Mouse (Mus musculus): ENCODE data around the gene Pbld1. TPM values are rescaled to one million over a fixed set of nuclear protein-coding genes. Genes with fewer than 3 reads are reported as not detected.

The Pbld1 gene
- polyA plus RNA-seq, 1 experiment, result not detected

DNA sequence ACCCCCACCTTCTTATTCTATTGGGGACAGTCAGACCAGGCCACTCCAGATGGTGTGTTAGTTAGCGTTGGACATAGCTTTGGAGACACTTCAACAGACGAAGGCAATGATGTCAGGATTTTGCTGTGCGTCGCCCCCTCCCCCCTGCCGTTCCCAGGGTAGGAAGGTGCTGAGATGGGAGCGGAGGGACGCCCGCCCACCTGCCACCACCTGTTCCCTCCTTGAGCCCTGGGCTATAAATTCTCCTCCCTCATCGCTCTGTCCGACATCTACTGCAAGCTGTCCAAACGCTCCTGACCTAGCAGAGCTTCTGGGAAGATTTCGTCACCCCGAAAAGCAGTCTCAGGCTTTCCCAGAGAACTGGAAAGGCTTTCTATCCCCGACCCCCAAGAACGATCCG is 39.6 kb downstream of the Pbld1 start, which contains the start of gene Atoh7:
Gene Atoh7 (plus strand): TSS at position 131 of the 400 bp plus-strand sequence.
- H3K27me3 ChIP-seq (ENCODE audit: control insufficient read depth), result peaks cover 45% of the 10 kb centered on the region
- TF ChIP-seq GATA1 (IDR thresholded peaks at IDR 0.05; ENCODE audit: low read length) (no peak), TAL1 (IDR thresholded peaks at IDR 0.05; ENCODE audit: low read length) (no peak)
- H3K36me3 ChIP-seq (ENCODE audit: control insufficient read depth), result no peaks in the 10 kb centered on the region
- H3K9me3 ChIP-seq (ENCODE audit: control insufficient read depth, low read length), result no peaks in the 10 kb centered on the region; the same call in 1 of the 2 replicates
- H3K4me3 ChIP-seq (replicated peaks), result peak within 1 kb of the TSS; percentile 13
- H3K4me1 ChIP-seq (ENCODE audit: control insufficient read depth), result no peaks in the 10 kb centered on the region

DNA sequence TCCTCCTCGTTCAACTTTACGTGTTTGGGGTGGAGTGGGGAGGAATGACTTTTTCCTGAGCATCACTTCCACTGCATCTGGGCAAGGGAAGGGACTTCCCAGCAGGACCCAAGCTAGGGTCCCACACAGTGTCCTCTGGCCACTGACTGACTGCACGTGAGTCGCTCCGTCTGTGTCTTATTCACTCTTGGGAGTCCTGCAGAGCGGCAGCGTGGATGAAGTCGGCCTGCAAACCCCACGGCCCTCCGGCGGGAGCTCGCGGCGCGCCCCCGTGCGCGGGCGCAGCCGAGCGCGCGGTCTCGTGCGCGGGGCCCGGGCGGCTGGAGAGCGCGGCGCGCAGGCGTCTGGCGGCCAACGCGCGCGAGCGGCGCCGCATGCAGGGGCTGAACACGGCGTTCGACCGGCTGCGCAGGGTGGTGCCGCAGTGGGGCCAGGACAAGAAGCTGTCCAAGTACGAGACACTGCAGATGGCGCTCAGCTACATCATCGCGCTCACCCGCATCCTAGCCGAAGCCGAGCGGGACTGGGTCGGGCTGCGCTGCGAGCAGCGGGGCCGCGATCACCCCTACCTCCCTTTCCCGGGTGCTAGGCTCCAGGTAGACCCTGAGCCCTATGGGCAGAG is 40.1 kb downstream of the Pbld1 start:
- Histone ChIP-seq H3K9me3 (ENCODE audit: control insufficient read depth, low read length) (no peaks in the 10 kb centered on the region; the same call in 1 of the 2 replicates), H3K36me3 (ENCODE audit: control insufficient read depth) (no peaks in the 10 kb centered on the region), H3K4me1 (ENCODE audit: control insufficient read depth) (no peaks in the 10 kb centered on the region), H3K4me3 (replicated peaks) (peak overlapping the region; percentile 13), H3K27me3 (ENCODE audit: control insufficient read depth) (peaks cover 45% of the 10 kb centered on the region)
- TF ChIP-seq TAL1 (IDR thresholded peaks at IDR 0.05; ENCODE audit: low read length) (no peak), GATA1 (IDR thresholded peaks at IDR 0.05; ENCODE audit: low read length) (no peak)

DNA sequence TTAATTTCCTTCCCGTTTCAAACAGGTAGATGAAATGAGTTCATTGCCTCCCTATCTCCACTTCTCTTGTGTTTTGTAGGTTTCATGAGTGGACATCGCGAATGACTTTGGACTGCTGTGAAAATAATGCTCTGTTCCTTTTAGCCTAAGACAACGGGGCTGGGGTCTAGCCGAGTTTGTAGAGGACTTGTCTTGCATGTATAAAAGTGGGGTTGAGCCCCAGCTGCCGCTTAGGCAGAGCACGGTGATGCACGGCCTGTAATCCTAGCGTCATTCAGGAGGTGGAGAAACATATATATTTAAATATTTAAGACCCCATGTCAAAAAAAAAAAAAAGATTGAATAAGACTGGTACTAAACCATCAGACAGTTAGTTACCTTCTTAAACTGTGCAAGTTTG is 40.7 kb downstream of the Pbld1 start:
- Histone ChIP-seq H3K36me3 (ENCODE audit: control insufficient read depth) (no peaks in the 10 kb centered on the region), H3K4me3 (replicated peaks) (no peak overlapping the region)
- no peak for TF ChIP-seq TAL1 (IDR thresholded peaks at IDR 0.05; ENCODE audit: low read length)
- TF ChIP-seq GATA1 (IDR thresholded peaks at IDR 0.05; ENCODE audit: low read length), result no peak

DNA sequence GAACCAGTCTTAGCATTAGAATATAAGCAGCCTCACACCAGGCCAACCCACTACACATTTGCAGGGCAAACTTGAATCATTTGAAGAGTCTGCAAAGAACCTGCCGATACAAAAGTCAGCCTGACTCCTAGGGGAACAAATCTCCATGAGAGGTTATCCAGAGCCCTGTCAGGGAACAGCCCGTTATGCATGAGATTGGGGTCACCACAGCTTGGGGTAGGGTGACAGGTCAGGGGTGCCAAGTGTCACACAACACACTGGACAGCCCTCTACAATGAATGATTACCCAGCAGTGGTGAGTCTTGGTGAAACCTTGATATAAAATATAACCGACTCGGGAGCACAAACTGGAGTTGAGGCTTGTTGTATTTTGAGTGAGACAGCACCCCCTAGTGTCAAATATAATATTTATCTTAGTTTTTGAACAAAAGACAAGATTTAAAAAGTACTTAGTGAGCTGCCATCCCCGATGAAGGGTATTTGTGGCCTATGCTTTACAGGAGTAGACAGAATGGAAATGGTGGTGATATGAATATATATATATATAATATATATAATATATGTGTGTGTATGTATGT is 53.2 kb downstream of the Pbld1 start:
- Histone ChIP-seq H3K9me3 (ENCODE audit: control insufficient read depth, low read length) (peaks cover 2% of the 10 kb centered on the region; the same call in 1 of the 2 replicates), H3K4me3 (replicated peaks) (no peak overlapping the region), H3K4me1 (ENCODE audit: control insufficient read depth) (no peaks in the 10 kb centered on the region), H3K27me3 (ENCODE audit: control insufficient read depth) (no peaks in the 10 kb centered on the region), H3K36me3 (ENCODE audit: control insufficient read depth) (no peaks in the 10 kb centered on the region)
- no peak for TF ChIP-seq TAL1 (IDR thresholded peaks at IDR 0.05; ENCODE audit: low read length)
- no peak for TF ChIP-seq GATA1 (IDR thresholded peaks at IDR 0.05; ENCODE audit: low read length)

More for the DNA sequence above, 40.7 kb downstream of the Pbld1 start:
- Histone ChIP-seq H3K9me3 (ENCODE audit: control insufficient read depth, low read length) (no peaks in the 10 kb centered on the region; the same call in 1 of the 2 replicates), H3K4me1 (ENCODE audit: control insufficient read depth) (no peaks in the 10 kb centered on the region), H3K27me3 (ENCODE audit: control insufficient read depth) (peaks cover 45% of the 10 kb centered on the region)

DNA sequence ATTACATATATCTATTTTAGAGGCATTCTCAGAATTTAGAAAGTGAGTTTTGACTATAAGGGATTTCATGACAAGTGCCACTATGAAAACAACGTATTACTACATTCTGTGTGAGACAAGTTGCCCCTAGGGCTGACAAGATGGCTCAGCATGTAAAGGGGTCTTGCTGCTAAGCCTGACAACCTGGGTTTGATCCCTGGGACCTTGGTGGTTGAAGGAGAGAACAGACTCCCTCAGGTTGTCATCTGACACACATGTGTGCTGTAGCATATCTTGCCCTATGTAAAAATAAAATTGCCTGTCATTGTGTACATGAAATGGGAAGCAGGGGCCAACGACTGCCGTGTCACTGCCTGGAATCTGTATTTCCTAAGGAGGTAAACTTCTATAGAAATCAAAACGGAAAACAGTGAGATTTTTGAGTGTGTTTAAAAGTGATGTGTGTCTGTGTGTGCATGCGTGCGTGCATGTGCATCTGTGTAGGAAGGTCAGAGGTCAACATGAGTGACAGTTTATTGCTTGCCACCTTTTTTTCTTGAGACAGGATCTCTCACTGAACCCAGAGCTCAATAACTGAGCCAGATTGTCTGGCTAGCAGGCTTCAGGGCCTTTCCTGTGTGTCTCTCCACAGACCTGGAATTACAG is 53.9 kb downstream of the Pbld1 start:
- Histone ChIP-seq H3K4me3 (replicated peaks) (no peak overlapping the region), H3K27me3 (ENCODE audit: control insufficient read depth) (no peaks in the 10 kb centered on the region), H3K4me1 (ENCODE audit: control insufficient read depth) (no peaks in the 10 kb centered on the region), H3K9me3 (ENCODE audit: control insufficient read depth, low read length) (peaks cover 2% of the 10 kb centered on the region; the same call in 1 of the 2 replicates), H3K36me3 (ENCODE audit: control insufficient read depth) (no peaks in the 10 kb centered on the region)
- no peak for TF ChIP-seq GATA1 (IDR thresholded peaks at IDR 0.05; ENCODE audit: low read length)
- TF ChIP-seq TAL1 (IDR thresholded peaks at IDR 0.05; ENCODE audit: low read length), result no peak

DNA sequence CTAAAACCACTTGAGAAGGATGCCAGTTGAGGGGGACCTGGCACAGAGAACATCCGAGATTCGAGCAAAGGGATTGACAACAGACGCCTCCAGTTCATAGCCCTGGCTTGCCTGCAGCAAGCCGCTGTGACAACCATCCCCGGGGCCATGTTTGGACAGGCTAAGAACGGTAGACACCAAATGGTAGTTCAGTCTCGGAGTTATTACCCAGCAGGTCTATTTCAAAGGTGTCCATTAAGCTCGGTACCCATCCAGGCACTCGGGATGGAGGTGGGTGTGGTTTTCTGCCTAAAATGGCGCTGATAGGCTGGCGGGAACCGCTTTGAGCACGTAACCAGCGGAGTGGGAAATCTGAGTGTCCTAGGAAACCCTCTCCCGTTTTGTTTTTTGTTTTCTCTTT is 55.9 kb downstream of the Pbld1 start:
- Histone ChIP-seq H3K36me3 (ENCODE audit: control insufficient read depth) (no peaks in the 10 kb centered on the region), H3K4me3 (replicated peaks) (no peak overlapping the region), H3K9me3 (ENCODE audit: control insufficient read depth, low read length) (peaks cover 2% of the 10 kb centered on the region; the same call in 1 of the 2 replicates), H3K4me1 (ENCODE audit: control insufficient read depth) (no peaks in the 10 kb centered on the region; the same call in 1 of the 2 replicates), H3K27me3 (ENCODE audit: control insufficient read depth) (no peaks in the 10 kb centered on the region)
- TF ChIP-seq GATA1 (IDR thresholded peaks at IDR 0.05; ENCODE audit: low read length), result no peak
- TF ChIP-seq TAL1 (IDR thresholded peaks at IDR 0.05; ENCODE audit: low read length), result no peak

DNA sequence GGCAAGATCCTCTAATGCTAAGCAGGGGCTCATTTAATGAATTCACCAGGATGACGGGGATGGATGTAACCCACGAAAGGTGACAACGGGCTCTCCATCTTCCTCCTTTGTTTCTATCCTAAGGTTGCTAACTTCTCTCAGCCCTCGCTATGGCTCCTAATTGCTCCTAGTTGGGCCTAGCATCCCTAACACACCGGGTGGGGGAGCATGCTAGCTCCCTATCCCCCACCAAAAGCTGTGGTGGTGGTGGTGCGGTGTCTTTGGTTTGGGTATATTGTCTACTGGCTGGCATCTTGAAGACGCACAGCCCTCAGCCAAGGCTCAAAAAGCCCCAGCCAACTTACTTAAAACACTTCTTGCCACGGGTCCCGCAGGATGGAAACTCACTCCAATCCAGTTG is 56.4 kb downstream of the Pbld1 start:
- no peak overlapping the region for H3K4me3 ChIP-seq (replicated peaks)
- TF ChIP-seq GATA1 (IDR thresholded peaks at IDR 0.05; ENCODE audit: low read length), result no peak
- TF ChIP-seq TAL1 (IDR thresholded peaks at IDR 0.05; ENCODE audit: low read length), result no peak
- H3K27me3 ChIP-seq (ENCODE audit: control insufficient read depth), result no peaks in the 10 kb centered on the region
- no peaks in the 10 kb centered on the region for H3K9me3 ChIP-seq (ENCODE audit: control insufficient read depth, low read length)
- no peaks in the 10 kb centered on the region for H3K36me3 ChIP-seq (ENCODE audit: control insufficient read depth)
- no peaks in the 10 kb centered on the region; the same call in 1 of the 2 replicates for H3K4me1 ChIP-seq (ENCODE audit: control insufficient read depth)

DNA sequence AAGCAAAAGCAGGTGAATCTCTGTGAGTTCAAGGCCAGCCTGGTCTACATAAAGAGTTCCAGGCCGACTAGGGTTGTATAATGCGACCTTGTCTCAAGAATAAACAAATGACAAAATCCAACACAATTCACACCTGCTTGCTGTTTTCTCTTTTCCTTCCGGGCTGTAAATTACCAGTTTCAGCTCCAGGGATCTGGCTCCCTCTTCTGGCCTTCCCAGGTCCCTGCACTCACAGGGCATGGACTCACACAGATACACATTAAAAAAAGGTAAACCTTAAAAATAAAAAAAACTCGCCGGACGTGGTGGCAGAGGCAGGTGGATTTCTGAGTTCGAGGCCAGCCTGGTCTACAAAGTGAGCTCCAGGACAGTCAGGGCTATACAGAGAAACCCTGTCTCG is 57.6 kb downstream of the Pbld1 start:
- H3K4me3 ChIP-seq (replicated peaks), result no peak overlapping the region
- TF ChIP-seq GATA1 (IDR thresholded peaks at IDR 0.05; ENCODE audit: low read length), result no peak
- no peak for TF ChIP-seq TAL1 (IDR thresholded peaks at IDR 0.05; ENCODE audit: low read length)
- no peaks in the 10 kb centered on the region for H3K9me3 ChIP-seq (ENCODE audit: control insufficient read depth, low read length)
- H3K27me3 ChIP-seq (ENCODE audit: control insufficient read depth), result no peaks in the 10 kb centered on the region
- no peaks in the 10 kb centered on the region; the same call in 1 of the 2 replicates for H3K4me1 ChIP-seq (ENCODE audit: control insufficient read depth)
- no peaks in the 10 kb centered on the region for H3K36me3 ChIP-seq (ENCODE audit: control insufficient read depth)

DNA sequence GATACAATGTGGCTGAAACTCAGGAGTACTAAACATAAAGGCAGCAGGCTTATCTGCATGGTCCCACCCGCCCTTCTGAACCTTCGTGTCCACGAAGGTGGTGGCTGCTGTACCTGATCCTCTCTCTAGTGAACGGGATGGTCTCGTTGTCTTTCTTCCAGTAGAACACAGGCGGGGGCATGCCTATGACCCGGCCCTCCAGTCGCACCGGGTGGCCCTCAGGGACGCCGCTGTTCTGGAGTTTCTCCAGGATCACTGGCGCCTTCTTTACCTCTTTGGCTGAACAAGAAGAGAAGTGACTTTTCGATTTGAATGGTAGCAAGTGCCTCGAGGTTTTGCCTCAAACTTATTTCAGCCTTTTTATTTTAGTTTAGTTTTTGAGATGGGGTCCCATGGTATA is 60.0 kb downstream of the Pbld1 start:
- Histone ChIP-seq H3K27me3 (ENCODE audit: control insufficient read depth) (no peaks in the 10 kb centered on the region), H3K9me3 (ENCODE audit: control insufficient read depth, low read length) (no peaks in the 10 kb centered on the region), H3K36me3 (ENCODE audit: control insufficient read depth) (no peaks in the 10 kb centered on the region), H3K4me1 (ENCODE audit: control insufficient read depth) (no peaks in the 10 kb centered on the region; the same call in 1 of the 2 replicates), H3K4me3 (replicated peaks) (no peak overlapping the region)
- TF ChIP-seq TAL1 (IDR thresholded peaks at IDR 0.05; ENCODE audit: low read length) (no peak), GATA1 (IDR thresholded peaks at IDR 0.05; ENCODE audit: low read length) (no peak)

Measured in erythroblast, embryonic 14.5 days (primary cell).